Mouse (Mus musculus): ENCODE data around the gene Cyfip2.
A peak's percentile ranks its signal among the peaks of the same experiment; 100 is the strongest.
"Not testable (repeated sequence)": the region's sequence is repeated elsewhere in the genome, so short reads cannot be mapped to it uniquely, and the experiment has no call there.

Cyfip2 gene

GRCm38 (mm10) chr11:46188283-46188682 is 124.4 kb downstream of the Cyfip2 start:
- DNase-seq (ENCODE audit: low read depth), result no peak

- DNase-seq (ENCODE audit: low read depth), result no peak
Observed at GRCm38 (mm10) chr11:46185486-46185885, 127.2 kb downstream of the Cyfip2 start.

GRCm38 (mm10) chr11:46184946-46185345 is 127.7 kb downstream of the Cyfip2 start:
- DNase-seq (ENCODE audit: low read depth), result no peak

- DNase-seq (ENCODE audit: low read depth), result not testable (repeated sequence)
Observed at GRCm38 (mm10) chr11:46182031-46182430, 130.6 kb downstream of the Cyfip2 start.

DNA sequence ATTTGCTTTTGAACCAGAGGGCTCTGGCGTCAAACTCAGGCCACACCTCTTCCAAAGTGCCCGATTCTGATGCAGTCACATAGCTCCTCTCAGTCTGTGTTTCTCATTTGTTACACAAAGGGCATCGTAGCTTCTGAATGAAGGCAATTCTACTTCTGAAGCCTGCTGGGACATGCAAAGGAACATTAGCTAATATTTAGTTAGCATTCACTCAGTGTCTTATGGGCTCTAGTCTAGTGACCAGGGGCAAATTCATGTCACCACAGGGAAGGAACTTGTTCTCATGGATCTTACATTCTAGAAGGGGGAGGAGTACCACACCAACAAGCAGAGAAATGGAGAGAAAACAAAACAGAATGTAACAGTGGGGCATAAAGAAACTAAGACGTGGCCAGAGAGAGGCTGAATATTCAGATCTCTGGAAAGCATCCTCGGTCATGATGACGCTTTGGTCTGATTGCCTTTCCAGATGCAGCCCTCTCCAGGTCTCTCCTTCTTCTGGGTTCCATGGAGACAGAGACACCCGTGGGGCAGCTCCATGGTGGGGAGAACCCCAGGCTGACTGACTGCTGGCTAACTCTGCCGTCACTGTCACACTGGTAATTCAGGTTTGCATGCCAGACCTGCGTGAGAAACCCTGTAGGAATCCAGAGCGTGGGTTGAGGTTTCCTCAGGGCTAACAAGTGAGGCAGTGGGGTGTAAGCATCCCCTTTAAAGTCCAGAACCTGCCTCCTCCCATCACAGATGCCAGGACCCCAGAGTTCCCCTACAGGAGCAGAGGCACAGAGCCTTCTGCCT is 135.2 kb downstream of the Cyfip2 start:
- DNase-seq (ENCODE audit: low read depth), result no peak

GRCm38 (mm10) chr11:46176155-46176554 is 136.5 kb downstream of the Cyfip2 start:
- no peak for DNase-seq (ENCODE audit: low read depth)

DNA sequence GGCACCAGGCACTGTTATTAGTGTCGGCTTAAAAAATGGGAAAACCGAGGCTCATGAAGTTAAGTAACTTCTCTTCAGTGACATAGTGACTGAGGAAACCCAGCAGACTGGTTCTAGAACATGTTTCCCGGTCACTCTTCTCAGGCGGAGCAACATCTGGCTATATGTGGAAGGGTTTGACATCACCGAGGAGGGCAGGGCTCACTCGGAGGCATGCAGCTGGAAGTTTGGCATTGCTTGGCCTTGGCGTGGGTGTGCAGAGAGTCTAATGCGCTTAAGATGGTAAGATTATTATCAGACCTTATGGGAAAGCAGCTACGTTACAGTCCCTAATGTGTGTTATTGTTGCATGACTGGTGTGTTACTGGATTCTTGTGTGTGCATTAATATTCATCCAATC is 140.5 kb downstream of the Cyfip2 start:
- no peak for DNase-seq (ENCODE audit: low read depth)

DNA sequence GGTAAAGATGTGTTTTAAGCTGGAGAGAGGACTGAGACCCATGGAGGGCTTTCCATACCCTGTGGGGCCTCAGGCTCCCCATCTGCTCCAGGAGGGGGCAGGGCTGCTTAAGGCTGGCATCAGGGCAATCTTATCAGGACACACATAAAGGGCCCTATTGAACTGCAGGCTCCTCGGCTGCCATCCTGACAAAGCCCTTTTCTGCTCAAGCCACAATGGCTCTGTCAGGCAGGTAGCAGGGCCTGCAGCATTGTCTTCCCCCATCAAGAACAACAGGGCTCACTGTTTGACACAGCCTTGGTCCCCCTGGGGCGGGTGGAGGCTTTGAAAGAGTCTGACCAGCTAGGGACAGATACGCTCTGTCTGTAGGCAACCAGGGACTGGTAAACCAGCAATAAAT is 142.8 kb downstream of the Cyfip2 start:
- no peak for DNase-seq (ENCODE audit: low read depth)

GRCm38 (mm10) chr11:46168506-46168905 is 144.2 kb downstream of the Cyfip2 start:
- no peak for DNase-seq (ENCODE audit: low read depth)

GRCm38 (mm10) chr11:46165866-46166585 is 146.6 kb downstream of the Cyfip2 start, which contains the start of gene Nipal4:
Gene Nipal4 (minus strand): TSS chr11:46166508.
- peak; percentile 40 for DNase-seq (ENCODE audit: low read depth)

GRCm38 (mm10) chr11:46157462-46157861 is 155.2 kb downstream of the Cyfip2 start:
- DNase-seq (ENCODE audit: low read depth), result no peak

DNA sequence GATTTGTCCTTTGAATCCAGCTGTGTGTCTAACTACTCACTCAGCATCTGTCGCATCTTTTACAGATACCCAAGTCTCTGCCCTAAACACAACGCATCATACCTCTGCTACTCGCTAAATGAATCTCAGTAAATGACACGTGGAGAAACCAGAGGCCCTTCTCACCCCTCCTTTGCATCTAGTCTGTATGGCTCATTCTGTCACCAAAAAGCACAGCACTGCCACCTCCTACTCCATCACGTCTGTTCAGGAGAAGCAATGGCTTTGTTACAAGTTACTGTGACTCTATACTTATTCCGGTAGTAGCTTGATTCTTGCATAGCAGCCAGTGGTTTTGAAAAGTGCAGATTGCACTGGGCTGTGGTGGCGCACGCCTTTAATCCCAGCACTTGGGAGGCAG is 155.7 kb downstream of the Cyfip2 start:
- DNase-seq (ENCODE audit: low read depth), result no peak

DNA sequence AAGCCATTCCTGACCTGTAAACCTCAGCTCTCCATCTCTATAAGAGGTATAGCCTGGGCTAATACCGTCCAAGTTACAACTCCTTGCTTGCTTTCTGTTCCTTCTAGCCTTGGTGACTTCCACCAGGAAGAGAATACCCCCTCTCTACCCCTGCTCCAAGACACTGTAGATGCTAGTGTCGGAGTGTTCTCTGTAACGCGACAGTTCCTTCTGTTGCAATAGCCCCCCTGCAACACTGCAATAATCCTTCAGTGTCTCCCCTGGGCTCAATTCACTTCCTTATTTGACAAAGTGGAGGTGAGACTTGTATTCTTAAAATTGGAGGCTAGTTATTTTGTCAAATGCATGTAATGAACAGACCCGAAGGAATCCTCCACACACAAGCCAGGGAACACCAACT is 166.0 kb downstream of the Cyfip2 start:
- no peak for DNase-seq (ENCODE audit: low read depth)

DNA sequence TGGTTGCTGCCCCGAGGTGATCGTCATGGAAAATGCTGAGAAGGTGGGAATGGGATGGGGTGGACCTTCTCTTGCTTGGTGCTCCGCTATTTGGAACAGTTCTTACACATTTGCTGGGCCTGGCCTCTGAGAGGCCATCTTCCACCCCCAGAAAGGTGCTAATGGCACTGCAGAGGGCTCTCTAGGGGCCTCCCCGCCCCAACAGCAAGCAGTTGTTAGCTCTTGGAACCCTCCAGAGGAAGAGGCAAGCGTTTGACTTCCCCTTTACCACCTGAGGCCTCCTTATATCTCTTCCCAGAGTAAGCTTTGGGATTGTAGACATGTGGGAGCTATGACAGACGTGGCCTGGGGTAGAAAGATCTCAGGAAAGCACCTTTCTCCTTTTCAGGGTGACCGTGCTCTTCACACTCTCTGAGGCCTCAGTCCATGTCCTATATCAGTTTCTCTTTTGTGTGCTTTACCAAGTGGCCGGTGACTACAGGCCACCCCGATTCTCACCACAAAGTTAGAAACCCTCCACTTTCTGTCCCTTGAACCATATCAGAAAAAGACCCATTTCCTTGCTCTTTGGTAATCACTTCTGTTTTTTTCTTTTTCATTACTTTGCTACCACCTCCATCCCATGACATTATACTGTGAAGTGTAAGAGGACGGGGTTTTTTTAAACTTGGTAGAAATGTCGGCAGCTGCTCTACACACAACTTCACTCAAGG is 167.3 kb downstream of the Cyfip2 start:
- DNase-seq (ENCODE audit: low read depth), result no peak

All from induced T-regulatory cell, adult 2 months (primary cell).